Mouse (Mus musculus) liver, embryonic 11.5 days (tissue): ENCODE results near the gene Asic5. TPM values are rescaled to one million over a fixed set of nuclear protein-coding genes. Genes with fewer than 3 reads are reported as not detected.

Source experiments
- ATAC-seq: fragments of 200-750 bp; cut with Nextera tagmentation; replicated peaks from 2 replicates; pipeline ENCODE4 v1.8.0; 2017; ENCODE audit warnings: moderate number of reproducible peaks, mild to moderate bottlenecking, moderate TSS enrichment, moderate library complexity; ENCODE audit not compliant: low FRiP score
- DNase-seq: peaks from one replicate; pipeline ENCODE4 v3.0.0-alpha.2; 2017; ENCODE audit warnings: low spot score
- H3K27ac ChIP-seq: fragments of 300-500 bp; sonication (generic); 2 replicates; pipeline ENCODE4 v1.5.1; 2014; ENCODE audit warnings: mild to moderate bottlenecking, low read depth, low read length, control low read depth
- H3K27me3 ChIP-seq: fragments of 300-500 bp; sonication (generic); replicated peaks from 2 replicates; pipeline ENCODE4 v1.6.1; 2014; ENCODE audit warnings: low read length, mixed read lengths; ENCODE audit not compliant: control insufficient read depth, insufficient read depth
- H3K36me3 ChIP-seq: fragments of 300-500 bp; sonication (generic); 2 replicates; pipeline ENCODE4 v1.6.1; 2014; ENCODE audit warnings: mild to moderate bottlenecking, low read length, moderate library complexity, mixed read lengths; ENCODE audit not compliant: control insufficient read depth, insufficient read depth
- H3K4me1 ChIP-seq: fragments of 300-500 bp; sonication (generic); replicated peaks from 2 replicates; pipeline ENCODE4 v1.6.1; 2014; ENCODE audit warnings: low read length, mixed read lengths; ENCODE audit not compliant: control insufficient read depth, insufficient read depth
- H3K4me2 ChIP-seq: fragments of 300-500 bp; sonication (generic); 2 replicates; pipeline ENCODE4 v1.6.1; 2014; ENCODE audit warnings: mild to moderate bottlenecking, control low read depth, moderate library complexity
- H3K4me3 ChIP-seq: fragments of 300-500 bp; sonication (generic); 2 replicates; pipeline ENCODE4 v1.5.1; 2014; ENCODE audit warnings: low read depth, low read length, control low read depth
- H3K9ac ChIP-seq: fragments of 300-500 bp; sonication (generic); 2 replicates; pipeline ENCODE4 v1.6.1; 2014; ENCODE audit warnings: low read depth, low read length, control low read depth
- H3K9me3 ChIP-seq: fragments of 300-500 bp; sonication (generic); 2 replicates; pipeline ENCODE4 v1.6.1; 2016; ENCODE audit warnings: low read length, inconsistent platforms, mixed read lengths; ENCODE audit not compliant: control insufficient read depth
- WGBS: fragments of 180-500 bp; shearing (Covaris S2); extraction: QIAGEN DNeasy Blood & Tissue Kit; methylation state at CpG from one replicate; pipeline ENCODE4 v1.1.7; 2014; 5-methylcytosine and 5-hydroxymethylcytosine counted together
- polyA plus RNA-seq: library from polyadenylated mRNA; unstranded; fragments of >200 nt; fragmentation: Nextera tagmentation; extraction: Ambion mirVana; gene quantifications from 2 replicates; pipeline ENCODE4 v1.2.1, GENCODE M21; 2014

Asic5 gene
- polyA plus RNA-seq, 1 experiment from 2014 or later = not detected

DNA sequence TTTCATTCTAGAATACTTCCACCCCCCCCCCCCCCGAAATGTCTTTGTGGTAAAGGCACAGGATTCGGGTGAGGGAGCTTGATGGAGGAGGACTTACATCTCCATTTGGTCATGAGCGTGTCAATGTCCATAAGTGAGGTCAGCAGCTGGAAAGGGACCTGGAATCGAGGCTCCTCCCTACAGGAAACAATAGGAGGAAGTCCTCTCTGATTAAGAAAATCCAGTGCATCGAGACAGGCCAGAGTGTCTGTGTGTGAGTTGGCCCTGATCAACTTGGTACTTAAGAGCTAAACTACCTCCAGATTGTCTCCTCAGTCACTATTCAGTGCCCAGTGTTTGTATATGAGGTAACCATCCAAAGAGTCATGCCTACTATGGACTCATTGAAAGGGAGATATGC is 20.8 kb upstream of the Asic5 start:
- ATAC-seq (no peak), DNase-seq (no peak)
- 64% methylated on average over 5 of the region's 5 CpGs for WGBS
- Histone ChIP-seq H3K4me3 (no peak overlapping the region), H3K9ac (no peak overlapping the region), H3K27me3 (no peaks in the 10 kb centered on the region), H3K9me3 (no peaks in the 10 kb centered on the region), H3K27ac (no peak overlapping the region), H3K4me2 (no peak overlapping the region), H3K4me1 (no peaks in the 10 kb centered on the region), H3K36me3 (no peaks in the 10 kb centered on the region)

GRCm38 (mm10) chr3:81963768-81964167 is 18.3 kb upstream of the Asic5 start:
- Histone ChIP-seq H3K27me3 (no peaks in the 10 kb centered on the region), H3K36me3 (no peaks in the 10 kb centered on the region), H3K27ac (no peak overlapping the region), H3K9ac (no peak overlapping the region), H3K4me2 (no peak overlapping the region), H3K4me1 (no peaks in the 10 kb centered on the region), H3K9me3 (no peaks in the 10 kb centered on the region), H3K4me3 (no peak overlapping the region)
- DNase-seq (no peak), ATAC-seq (no peak)
- WGBS = 61% methylated on average over 5 of the region's 5 CpGs

DNA sequence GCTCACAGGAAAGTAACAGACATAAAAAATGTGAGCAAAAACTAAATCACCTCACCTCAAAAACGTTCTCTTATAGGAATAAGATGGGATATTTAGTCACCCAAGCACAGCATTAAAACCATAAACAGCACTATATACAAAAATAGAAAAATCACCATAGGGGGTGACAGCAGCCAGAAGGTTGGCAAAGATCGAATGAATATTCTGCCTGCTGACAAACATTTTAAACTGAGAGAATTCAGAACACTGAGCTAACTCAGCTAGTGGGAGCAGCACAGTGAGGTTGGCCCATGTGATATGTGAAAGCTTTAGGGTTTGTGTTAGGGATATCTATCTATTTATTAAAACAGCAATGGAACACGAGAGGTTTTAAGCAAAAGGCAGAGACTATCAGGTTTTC is 17.5 kb upstream of the Asic5 start:
- H3K4me3 ChIP-seq = no peak overlapping the region
- no peak overlapping the region for H3K27ac ChIP-seq
- H3K9me3 ChIP-seq = no peaks in the 10 kb centered on the region
- H3K27me3 ChIP-seq = no peaks in the 10 kb centered on the region
- H3K36me3 ChIP-seq = no peaks in the 10 kb centered on the region
- no peak overlapping the region for H3K9ac ChIP-seq
- DNase-seq (no peak), ATAC-seq (no peak)
- H3K4me2 ChIP-seq = no peak overlapping the region
- 65% methylated on average over 3 of the region's 3 CpGs for WGBS
- no peaks in the 10 kb centered on the region for H3K4me1 ChIP-seq

GRCm38 (mm10) chr3:81975607-81976006 is 6.5 kb upstream of the Asic5 start:
- Histone ChIP-seq H3K9ac (no peak overlapping the region), H3K9me3 (no peaks in the 10 kb centered on the region), H3K27ac (no peak overlapping the region), H3K4me3 (no peak overlapping the region), H3K36me3 (no peaks in the 10 kb centered on the region), H3K4me2 (no peak overlapping the region), H3K27me3 (no peaks in the 10 kb centered on the region), H3K4me1 (no peaks in the 10 kb centered on the region)
- no peak for DNase-seq
- no peak for ATAC-seq
- WGBS = 54% methylated on average over 4 of the region's 4 CpGs

DNA sequence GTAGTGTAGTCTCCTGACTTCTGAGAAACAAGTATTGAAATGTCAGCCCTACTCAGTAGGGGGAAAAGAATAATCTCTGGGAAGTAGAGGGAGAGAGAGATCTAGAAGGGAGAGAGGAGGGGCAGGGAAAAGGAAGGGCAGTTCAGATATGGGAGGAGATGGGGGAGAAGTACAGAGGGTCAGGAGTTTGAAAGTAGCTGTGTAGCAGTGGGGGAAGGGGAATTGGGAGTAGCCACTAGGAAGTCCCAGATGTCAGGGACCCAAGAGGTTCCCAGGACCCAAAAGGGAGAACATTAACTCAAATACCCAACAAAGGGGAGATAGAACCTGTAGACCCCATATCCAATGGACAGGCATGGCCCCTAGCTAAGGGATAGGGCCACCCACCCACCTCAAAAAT is 6.0 kb upstream of the Asic5 start, which contains the start of gene Tdo2:
TSS of gene Tdo2 (minus strand) at position 101 of the 400 bp plus-strand sequence.
- no peak within 1 kb of the TSS for H3K4me3 ChIP-seq
- H3K4me1 ChIP-seq = no peaks in the 10 kb centered on the region
- H3K27me3 ChIP-seq = no peaks in the 10 kb centered on the region
- H3K9me3 ChIP-seq = no peaks in the 10 kb centered on the region
- DNase-seq = no peak
- H3K36me3 ChIP-seq = no peaks in the 10 kb centered on the region
- H3K9ac ChIP-seq = no peak within 1 kb of the TSS
- no peak for ATAC-seq
- no peak within 1 kb of the TSS for H3K27ac ChIP-seq
- no peak within 1 kb of the TSS for H3K4me2 ChIP-seq

- no peak for DNase-seq
- WGBS = 86% methylated on average over 5 of the region's 5 CpGs
Measured at GRCm38 (mm10) chr3:81981576-81981975, 514 bp upstream of the Asic5 start.

DNA sequence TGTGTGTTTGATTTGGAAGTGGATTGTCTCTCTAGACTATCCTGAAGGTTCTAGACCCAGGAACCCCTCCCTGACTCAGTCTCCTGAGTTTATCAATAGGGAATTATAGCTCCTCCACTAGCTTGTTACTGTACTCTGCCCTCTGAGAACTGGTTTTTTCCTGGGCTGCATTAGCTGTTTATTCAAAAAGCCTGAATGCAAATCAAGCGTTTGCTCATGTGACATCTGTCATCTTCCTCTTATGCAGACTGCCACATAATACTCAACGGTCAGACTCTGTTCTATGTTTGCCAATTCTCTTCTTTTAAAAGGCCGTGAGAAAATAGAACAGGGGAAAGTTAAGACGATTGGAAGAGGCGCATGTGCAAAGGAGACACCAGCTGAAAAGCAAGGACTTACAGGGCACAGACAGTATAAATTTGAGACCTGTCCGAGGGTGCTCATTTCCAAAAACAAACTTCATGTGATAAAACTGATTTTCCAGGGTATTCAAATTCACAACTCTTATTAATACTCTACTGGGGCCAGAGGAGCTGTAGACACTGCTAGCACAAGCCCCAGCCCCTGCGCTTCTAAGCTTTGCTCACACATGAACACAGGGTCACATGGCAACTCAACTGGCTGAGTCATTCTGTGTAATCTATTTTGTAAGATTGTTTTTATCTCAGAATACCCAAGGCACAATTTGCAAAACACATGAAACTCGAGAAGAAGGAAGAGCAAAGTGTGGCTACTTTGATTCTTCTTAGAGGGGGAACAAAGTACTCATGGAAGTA is 1.2 kb downstream of the Asic5 start:
- Histone ChIP-seq H3K27ac (no peak overlapping the region), H3K36me3 (no peaks in the 10 kb centered on the region), H3K9me3 (no peaks in the 10 kb centered on the region), H3K27me3 (no peaks in the 10 kb centered on the region), H3K4me2 (no peak overlapping the region), H3K4me3 (no peak overlapping the region), H3K4me1 (no peaks in the 10 kb centered on the region), H3K9ac (no peak overlapping the region)
- ATAC-seq (no peak), DNase-seq (no peak)
- 80% methylated on average over 8 of the region's 8 CpGs for WGBS

More at GRCm38 (mm10) chr3:81981576-81981975, 514 bp upstream of the Asic5 start:
- Histone ChIP-seq H3K9me3 (no peaks in the 10 kb centered on the region), H3K9ac (no peak overlapping the region), H3K27ac (no peak overlapping the region), H3K4me3 (no peak overlapping the region), H3K4me1 (no peaks in the 10 kb centered on the region), H3K4me2 (no peak overlapping the region), H3K36me3 (no peaks in the 10 kb centered on the region), H3K27me3 (no peaks in the 10 kb centered on the region)
- no peak for ATAC-seq

DNA sequence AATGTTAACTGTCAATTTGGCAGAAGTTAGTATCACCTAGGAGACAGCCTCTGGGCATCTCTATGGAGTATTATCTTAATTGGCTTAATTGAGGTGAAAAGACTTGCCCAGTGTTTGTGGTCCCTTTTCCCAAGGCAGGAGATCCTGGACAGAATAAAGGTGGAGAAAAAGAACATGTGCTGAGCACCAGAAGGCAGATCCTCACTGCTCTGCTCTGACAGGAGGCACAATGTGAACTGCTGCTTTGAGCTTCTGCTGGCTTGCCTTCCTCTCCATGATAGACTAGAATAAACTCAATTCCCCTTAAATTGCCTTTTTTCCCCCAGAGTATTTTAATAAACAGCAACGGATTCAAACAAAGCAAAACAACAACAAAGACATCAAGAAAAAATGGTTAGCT is 3.0 kb downstream of the Asic5 start:
- no peak for ATAC-seq
- no peak overlapping the region for H3K4me3 ChIP-seq
- no peak overlapping the region for H3K9ac ChIP-seq
- H3K9me3 ChIP-seq = no peaks in the 10 kb centered on the region
- H3K27ac ChIP-seq = no peak overlapping the region
- H3K4me2 ChIP-seq = no peak overlapping the region
- H3K4me1 ChIP-seq = 0 out of 2 replicates have a peak, but pooled peaks cover 2% of the 10 kb centered on the region
- H3K27me3 ChIP-seq = no peaks in the 10 kb centered on the region
- WGBS = 52% methylated on average over 1 of the region's 1 CpGs
- H3K36me3 ChIP-seq = no peaks in the 10 kb centered on the region
- no peak for DNase-seq

DNA sequence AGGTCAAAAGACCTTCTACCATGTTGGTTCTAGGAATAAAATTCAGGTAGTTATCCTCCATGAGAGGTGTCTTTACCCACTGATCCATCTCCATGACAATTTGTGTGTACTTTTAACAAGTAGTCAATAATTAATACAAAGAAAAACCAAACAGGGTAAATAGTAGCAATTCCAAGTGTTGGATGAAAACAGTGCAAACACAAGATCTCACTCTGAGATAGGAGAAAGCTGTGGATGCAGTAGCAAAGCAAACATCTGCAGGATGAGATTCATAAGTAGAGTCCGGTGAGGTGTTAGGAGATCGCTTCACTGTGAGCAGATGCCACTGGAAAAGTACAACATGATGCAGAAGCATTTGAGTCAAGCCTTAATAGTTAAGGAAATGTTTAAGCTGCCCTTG is 4.0 kb downstream of the Asic5 start:
- Histone ChIP-seq H3K9me3 (no peaks in the 10 kb centered on the region), H3K9ac (no peak overlapping the region), H3K36me3 (no peaks in the 10 kb centered on the region), H3K4me3 (no peak overlapping the region), H3K27ac (no peak overlapping the region), H3K4me2 (no peak overlapping the region), H3K4me1 (0 out of 2 replicates have a peak, but pooled peaks cover 2% of the 10 kb centered on the region), H3K27me3 (no peaks in the 10 kb centered on the region)
- ATAC-seq (no peak), DNase-seq (no peak)
- 88% methylated on average over 2 of the region's 2 CpGs for WGBS
